12 mouse cellular contexts compared by ENCODE assay signal in genomic region chr5:120534071-120534685, GRCm38 (mm10). TPM values are rescaled to one million over a fixed set of nuclear protein-coding genes. Genes with fewer than 3 reads are reported as not detected.
DNase-seq lines count a peak whose midpoint lies in the region; ATAC-seq and TF ChIP-seq lines count a peak whose summit lies in the region.
"Had no signal": no experiment of that assay in that cellular context is flagged by ENCODE, and none has a peak within 500 bp of the region (broad histone marks: within the 10 kb centered on the region; RNA-seq: fewer than 3 reads in every experiment).

No protein-coding gene starts in this region.

- H3K4me2 ChIP-seq in forebrain, postnatal 0 days (ENCODE audit: low read depth) = no peak overlapping the region
- H3K4me2 ChIP-seq in midbrain, embryonic 12.5 days (replicated peaks) = no peak overlapping the region
- H3K4me2 ChIP-seq: heart, embryonic 15.5 days had no signal

- H3K9me3 ChIP-seq in heart, embryonic 10.5 days = no peaks in the 10 kb centered on the region
- H3K9me3 ChIP-seq in forebrain, postnatal 0 days (ENCODE audit: low read length) = no peaks in the 10 kb centered on the region
- no peaks in the 10 kb centered on the region for H3K9me3 ChIP-seq in midbrain, embryonic 12.5 days
- H3K9me3 ChIP-seq: heart, embryonic 15.5 days had no signal

- H3K4me1 ChIP-seq in heart, embryonic 10.5 days = peaks cover 22% of the 10 kb centered on the region
- no peaks in the 10 kb centered on the region for H3K4me1 ChIP-seq in forebrain, postnatal 0 days (ENCODE audit: insufficient read depth)
- H3K4me1 ChIP-seq in midbrain, embryonic 12.5 days = peaks cover 25% of the 10 kb centered on the region

- no peaks in the 10 kb centered on the region for H3K27me3 ChIP-seq in heart, embryonic 10.5 days (ENCODE audit: insufficient read depth, poor library complexity, severe bottlenecking)
- H3K27me3 ChIP-seq in forebrain, postnatal 0 days (ENCODE audit: insufficient read depth, low read length) = no peaks in the 10 kb centered on the region
- H3K27me3 ChIP-seq in midbrain, embryonic 12.5 days = no peaks in the 10 kb centered on the region
- H3K27me3 ChIP-seq: heart, embryonic 15.5 days had no signal

- WGBS in heart, embryonic 10.5 days = 79% methylated on average over 15 of the region's 15 CpGs
- 31% methylated on average over 15 of the region's 15 CpGs for WGBS in forebrain, postnatal 0 days
- 65% methylated on average over 15 of the region's 15 CpGs for WGBS in midbrain, embryonic 12.5 days

- 0 out of 2 replicates have a peak overlapping the region, but pooled peaks have one; percentile 38 for H3K27ac ChIP-seq in heart, embryonic 10.5 days
- peak overlapping the region; percentile 69 for H3K27ac ChIP-seq in forebrain, postnatal 0 days (ENCODE audit: low read depth, low read length)
- H3K27ac ChIP-seq in midbrain, embryonic 12.5 days (replicated peaks) = peak overlapping the region; percentile 20; the same call in 1 of the 2 replicates
- H3K27ac ChIP-seq in left cerebral cortex, adult 2 months = no peak overlapping the region; the same call in 1 of the 2 replicates
- H3K27ac ChIP-seq: heart, embryonic 15.5 days had no signal

- no peak for TF ChIP-seq POLR2A in brain, embryonic 14.5 days (IDR thresholded peaks at IDR 0.05; ENCODE audit: borderline replicate concordance, extremely low read depth, insufficient read depth, insufficient read length, poor library complexity, severe bottlenecking)

- no peak for TF ChIP-seq CTCF in brain, embryonic 14.5 days (IDR thresholded peaks at IDR 0.05; ENCODE audit: borderline replicate concordance, extremely low read depth, insufficient read depth, insufficient read length)
- TF ChIP-seq CTCF in forebrain, postnatal 0 days (IDR thresholded peaks at IDR 0.05; ENCODE audit: low read depth) = no peak
- TF ChIP-seq CTCF in left cerebral cortex, adult 2 months (IDR thresholded peaks at IDR 0.05) = no peak

- H3K9ac ChIP-seq in forebrain, postnatal 0 days = no peak overlapping the region
- no peak overlapping the region for H3K9ac ChIP-seq in midbrain, embryonic 12.5 days (replicated peaks)
- H3K9ac ChIP-seq: heart, embryonic 15.5 days had no signal

- intact Hi-C loops in left cerebral cortex, adult 2 months (cut with DNase I) = no loop called here

- no peak for DNase-seq in heart, embryonic 10.5 days (ENCODE audit: low spot score)
- DNase-seq in heart, postnatal 4 days = no peak
- peak; percentile 59 for DNase-seq in brain, embryonic 14.5 days (ENCODE audit: low read depth)
- DNase-seq in forebrain, postnatal 0 days = no peak
- no peak for DNase-seq in left cerebral cortex, adult 2 months (ENCODE audit: extremely low spot score in 1 of 2, low spot score in 2 of 2)
- no peak for DNase-seq in urinary bladder, postnatal 14 days (ENCODE audit: low spot score)
- DNase-seq in yolk sac, embryonic 10.5 days (ENCODE audit: low spot score) = no peak
- DNase-seq: adrenal gland, postnatal 10 days; cerebellum, adult 2 months; lung, adult 2 months had no signal

- ATAC-seq in forebrain, postnatal 0 days = peak; percentile 49
- no peak for ATAC-seq in midbrain, embryonic 12.5 days (ENCODE audit: low FRiP score, low read depth)

- peaks cover 39% of the 10 kb centered on the region for H3K36me3 ChIP-seq in heart, embryonic 10.5 days
- peaks cover 13% of the 10 kb centered on the region; the same call in 1 of the 2 replicates for H3K36me3 ChIP-seq in forebrain, postnatal 0 days (ENCODE audit: insufficient read depth)
- H3K36me3 ChIP-seq in midbrain, embryonic 12.5 days = peaks cover 7% of the 10 kb centered on the region; the same call in 1 of the 2 replicates

- H3K4me3 ChIP-seq in heart, embryonic 10.5 days = no peak overlapping the region
- no peak overlapping the region for H3K4me3 ChIP-seq in forebrain, postnatal 0 days (ENCODE audit: low read depth, low read length)
- H3K4me3 ChIP-seq in midbrain, embryonic 12.5 days = no peak overlapping the region
- no peak overlapping the region for H3K4me3 ChIP-seq in left cerebral cortex, adult 2 months
- H3K4me3 ChIP-seq: heart, embryonic 15.5 days had no signal

RNA-seq across cellular contexts. Expression of gene Slc8b1, which starts 23.2 kb away (rescaled TPM):
- 4.2 and 5.9 TPM in 2 replicates for polyA plus RNA-seq in heart, embryonic 10.5 days (2016; fragmentation: Nextera tagmentation; extraction: Ambion mirVana)
- 1 to 10 TPM; 8.7 to 9.3 TPM for total RNA-seq in heart, postnatal 4 days (2021)
- polyA plus RNA-seq in brain, embryonic 14.5 days (2012; rRNA removed) = 3.1 and 3.5 TPM in 2 replicates
- 2.5 and 4.9 TPM in 2 replicates for total RNA-seq in forebrain, postnatal 0 days (2014; rRNA removed)
- 1.6 and 2.0 TPM in 2 replicates for polyA plus RNA-seq in forebrain, postnatal 0 days (2015; fragmentation: Nextera tagmentation; extraction: Ambion mirVana)
- polyA plus RNA-seq in midbrain, embryonic 12.5 days (2016; fragmentation: Nextera tagmentation; extraction: Ambion mirVana) = 3.1 TPM in 2 replicates
- 1 to 10 TPM; 4.5 to 7.5 TPM for total RNA-seq in left cerebral cortex, adult 2 months (2021)

RNA-seq across cellular contexts. Expression of gene Plbd2, which starts 30.8 kb away (rescaled TPM):
- 43.9 and 46.6 TPM in 2 replicates for polyA plus RNA-seq in heart, embryonic 10.5 days (2016; fragmentation: Nextera tagmentation; extraction: Ambion mirVana)
- total RNA-seq in heart, postnatal 4 days (2021) = 10 to 100 TPM; 38.0 to 38.3 TPM
- polyA plus RNA-seq in brain, embryonic 14.5 days (2012; rRNA removed) = 16.8 and 23.2 TPM in 2 replicates
- 19.5 and 23.7 TPM in 2 replicates for total RNA-seq in forebrain, postnatal 0 days (2014; rRNA removed)
- 33.5 and 39.4 TPM in 2 replicates for polyA plus RNA-seq in forebrain, postnatal 0 days (2015; fragmentation: Nextera tagmentation; extraction: Ambion mirVana)
- polyA plus RNA-seq in midbrain, embryonic 12.5 days (2016; fragmentation: Nextera tagmentation; extraction: Ambion mirVana) = 31.5 and 36.2 TPM in 2 replicates
- total RNA-seq in left cerebral cortex, adult 2 months (2021) = 10 to 100 TPM; 60.6 to 61.7 TPM

RNA-seq across cellular contexts. Expression of gene Tpcn1, which starts 54.3 kb away (rescaled TPM):
- polyA plus RNA-seq in heart, embryonic 10.5 days (2016; fragmentation: Nextera tagmentation; extraction: Ambion mirVana) = 13.0 and 21.7 TPM in 2 replicates
- 10 to 100 TPM; 31.6 to 34.2 TPM for total RNA-seq in heart, postnatal 4 days (2021)
- polyA plus RNA-seq in brain, embryonic 14.5 days (2012; rRNA removed) = 27.1 and 32.5 TPM in 2 replicates
- total RNA-seq in forebrain, postnatal 0 days (2014; rRNA removed) = 10.0 and 14.3 TPM in 2 replicates
- polyA plus RNA-seq in forebrain, postnatal 0 days (2015; fragmentation: Nextera tagmentation; extraction: Ambion mirVana) = 7.9 and 11.1 TPM in 2 replicates
- polyA plus RNA-seq in midbrain, embryonic 12.5 days (2016; fragmentation: Nextera tagmentation; extraction: Ambion mirVana) = 12.9 and 14.2 TPM in 2 replicates
- total RNA-seq in left cerebral cortex, adult 2 months (2021) = 10 to 100 TPM; 36.8 to 42.1 TPM

RNA-seq across cellular contexts. Expression of gene Iqcd, which starts 54.6 kb away (rescaled TPM):
- 0.15 and 0.24 TPM in 2 replicates for polyA plus RNA-seq in heart, embryonic 10.5 days (2016; fragmentation: Nextera tagmentation; extraction: Ambion mirVana)
- total RNA-seq in heart, postnatal 4 days (2021) = not detected
- polyA plus RNA-seq in brain, embryonic 14.5 days (2012; rRNA removed) = 2.3 and 3.5 TPM in 2 replicates
- total RNA-seq in forebrain, postnatal 0 days (2014; rRNA removed) = 1.4 and 2.0 TPM in 2 replicates
- 1.4 and 1.8 TPM in 2 replicates for polyA plus RNA-seq in forebrain, postnatal 0 days (2015; fragmentation: Nextera tagmentation; extraction: Ambion mirVana)
- 0.60 and 1.7 TPM in 2 replicates for polyA plus RNA-seq in midbrain, embryonic 12.5 days (2016; fragmentation: Nextera tagmentation; extraction: Ambion mirVana)
- under 1 TPM; 0.47 to 0.75 TPM for total RNA-seq in left cerebral cortex, adult 2 months (2021)

RNA-seq across cellular contexts. Expression of gene Sds, which starts 57.9 kb away (rescaled TPM):
- polyA plus RNA-seq in heart, embryonic 10.5 days (2016; fragmentation: Nextera tagmentation; extraction: Ambion mirVana) = 0.16 and 0.23 TPM in 2 replicates
- not detected for total RNA-seq in heart, postnatal 4 days (2021)
- not detected in 2 replicates for polyA plus RNA-seq in brain, embryonic 14.5 days (2012; rRNA removed)
- total RNA-seq in forebrain, postnatal 0 days (2014; rRNA removed) = not detected in 2 replicates
- not detected in 2 replicates for polyA plus RNA-seq in forebrain, postnatal 0 days (2015; fragmentation: Nextera tagmentation; extraction: Ambion mirVana)
- not detected in 2 replicates for polyA plus RNA-seq in midbrain, embryonic 12.5 days (2016; fragmentation: Nextera tagmentation; extraction: Ambion mirVana)
- total RNA-seq in left cerebral cortex, adult 2 months (2021) = under 1 TPM in 1 of 2 experiments, not detected in 1; 0.61 TPM
- polyA plus RNA-seq: heart, embryonic 15.5 days had no signal
